Mouse (Mus musculus) urinary bladder, postnatal 36 days (tissue): Measurements from ENCODE around the gene Gm20388.

ENCODE experiments used
- DNase-seq, 2 experiments: peaks; one replicate each; pipeline ENCODE4 v3.0.0; 2022; ENCODE audit warnings: low spot score in 2 of 2, mixed read lengths in 1 of 2

Gene Gm20388

GRCm38 (mm10) chr8:122845662-122846061 is 2935.0 kb downstream of the Gm20388 start:
- DNase-seq: peak in 1 of 2 experiments; percentile 52

DNA sequence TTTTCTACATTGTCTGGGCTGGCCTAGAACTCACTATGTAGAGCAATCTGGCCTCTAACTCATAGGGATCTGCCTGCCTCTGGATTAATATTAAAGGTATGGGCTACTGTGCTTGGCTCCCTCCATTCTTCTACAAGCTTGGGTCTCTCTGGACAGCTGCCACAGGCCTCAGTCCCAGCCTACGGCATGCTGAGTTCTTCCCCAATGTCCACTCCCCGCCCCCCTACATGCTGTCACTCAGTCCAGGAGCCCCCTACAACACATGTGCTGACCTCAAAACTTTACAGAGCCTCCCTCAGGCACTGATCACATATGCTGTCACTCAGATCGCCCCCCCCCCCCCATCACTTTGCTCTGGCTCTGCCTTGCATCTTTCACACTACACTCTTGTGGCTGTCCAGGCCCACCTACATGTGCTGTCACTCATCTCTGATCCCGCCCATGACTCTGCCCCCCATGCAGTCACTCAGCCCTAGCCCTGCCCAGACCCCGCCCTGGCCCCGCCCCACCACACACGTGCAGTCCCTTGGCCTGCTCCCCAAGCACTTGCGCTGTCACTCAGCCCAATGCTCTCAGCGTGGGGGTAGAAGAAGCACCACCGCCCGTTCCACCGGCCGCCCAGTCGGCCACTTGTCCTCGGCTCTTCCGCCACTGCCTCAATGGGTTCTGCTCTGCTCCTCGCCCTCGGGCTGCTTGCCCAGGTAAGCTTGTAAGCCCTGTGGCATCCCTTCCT is 2937.4 kb downstream of the Gm20388 start, which contains the start of gene Cdh15:
Gene Cdh15 (plus strand): TSS at position 138 of the 733 bp plus-strand sequence.
- no peak for DNase-seq

GRCm38 (mm10) chr8:122849152-122849910 is 2938.7 kb downstream of the Gm20388 start:
- DNase-seq: no peak

GRCm38 (mm10) chr8:122850641-122851240 is 2940.1 kb downstream of the Gm20388 start:
- no peak for DNase-seq

- DNase-seq: no peak
Measured at GRCm38 (mm10) chr8:122851692-122852545, 2941.3 kb downstream of the Gm20388 start.

- DNase-seq: no peak
Measured at GRCm38 (mm10) chr8:122852546-122852905, 2941.9 kb downstream of the Gm20388 start.

DNA sequence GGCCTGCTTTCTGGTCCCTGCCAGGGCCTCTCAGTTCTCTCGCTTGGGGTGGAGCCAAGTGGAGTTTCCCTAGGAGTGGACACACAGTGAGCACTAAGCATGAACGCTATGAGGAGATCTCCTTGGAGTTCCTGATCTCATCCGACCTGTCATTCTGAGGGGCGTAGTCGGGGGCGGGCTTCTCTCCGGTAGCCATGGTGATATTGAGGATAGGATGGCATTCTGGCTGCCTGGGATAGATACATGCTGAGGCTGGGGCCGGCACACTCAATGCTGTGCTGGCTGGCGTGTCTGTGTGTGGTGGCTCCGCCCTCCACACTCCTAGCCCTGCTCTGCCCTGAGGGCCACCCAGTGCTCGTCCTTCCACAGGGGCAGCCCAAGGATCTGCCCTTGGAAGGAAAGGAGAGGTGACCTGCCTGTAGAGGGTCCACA is 2942.7 kb downstream of the Gm20388 start:
- DNase-seq: no peak

- DNase-seq: no peak
Measured at GRCm38 (mm10) chr8:122854388-122854787, 2943.7 kb downstream of the Gm20388 start.

DNA sequence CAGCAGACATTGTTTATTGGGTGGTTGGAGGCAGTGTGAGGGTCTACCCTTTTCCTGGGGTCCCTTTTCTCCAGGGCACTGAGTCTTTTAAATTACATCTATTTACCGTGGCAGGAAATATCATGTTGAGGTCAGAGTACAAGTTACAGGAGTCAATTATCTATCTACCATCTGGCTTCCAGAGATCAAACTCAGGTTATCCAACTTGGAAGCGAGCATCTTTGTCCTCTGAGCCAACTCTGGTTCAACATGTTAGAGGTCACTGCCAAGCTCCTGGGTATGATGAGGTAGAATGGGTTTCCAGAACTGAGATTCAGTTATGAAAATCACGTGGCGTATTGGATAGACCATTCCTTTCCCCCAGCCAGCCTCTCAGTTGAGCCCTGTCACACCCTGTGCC is 2944.5 kb downstream of the Gm20388 start:
- no peak for DNase-seq

GRCm38 (mm10) chr8:122856288-122856687 is 2945.6 kb downstream of the Gm20388 start:
- no peak for DNase-seq

DNA sequence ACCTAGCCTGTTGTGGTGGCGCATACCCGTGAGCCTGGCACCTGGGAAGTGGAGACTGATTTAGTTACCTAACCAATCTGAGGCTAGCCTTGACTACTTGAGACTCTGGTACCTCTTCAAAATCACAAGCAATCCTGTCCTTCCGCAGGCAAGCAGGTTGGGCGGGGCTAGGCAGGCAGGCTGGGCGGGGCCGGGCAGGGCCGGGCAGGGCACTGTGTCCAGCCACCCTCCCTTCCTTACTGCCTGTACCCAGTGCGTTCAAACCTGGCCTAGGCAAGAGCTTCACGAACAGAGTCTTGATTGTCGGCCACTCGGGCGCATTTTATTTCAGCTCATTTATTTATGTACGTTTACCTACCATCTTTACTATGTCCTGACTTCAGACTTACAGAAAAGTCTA is 2949.2 kb downstream of the Gm20388 start:
- DNase-seq: no peak

DNA sequence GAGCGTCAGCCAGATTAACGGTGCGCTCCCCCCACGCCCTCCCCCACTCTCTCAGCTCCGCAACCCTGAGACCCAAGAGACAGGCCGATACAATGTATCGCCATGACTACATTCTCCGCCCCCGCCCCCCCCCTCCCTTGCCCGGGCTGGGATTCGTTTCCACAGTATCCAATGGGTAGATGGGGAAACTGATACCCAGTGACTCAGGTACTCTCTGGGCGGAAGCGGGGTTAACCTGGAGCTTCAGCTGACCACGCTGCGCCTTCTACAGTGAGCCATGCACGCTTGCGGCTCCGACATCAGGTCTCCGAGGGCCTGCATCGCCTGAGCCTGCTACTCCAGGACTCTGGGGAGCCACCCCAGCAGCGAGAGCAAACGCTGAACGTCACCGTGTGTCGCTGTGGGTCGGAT is 2954.1 kb downstream of the Gm20388 start:
- DNase-seq: no peak

GRCm38 (mm10) chr8:122865441-122865840 is 2954.8 kb downstream of the Gm20388 start:
- DNase-seq: no peak

GRCm38 (mm10) chr8:122866231-122866630 is 2955.6 kb downstream of the Gm20388 start:
- DNase-seq: no peak

DNA sequence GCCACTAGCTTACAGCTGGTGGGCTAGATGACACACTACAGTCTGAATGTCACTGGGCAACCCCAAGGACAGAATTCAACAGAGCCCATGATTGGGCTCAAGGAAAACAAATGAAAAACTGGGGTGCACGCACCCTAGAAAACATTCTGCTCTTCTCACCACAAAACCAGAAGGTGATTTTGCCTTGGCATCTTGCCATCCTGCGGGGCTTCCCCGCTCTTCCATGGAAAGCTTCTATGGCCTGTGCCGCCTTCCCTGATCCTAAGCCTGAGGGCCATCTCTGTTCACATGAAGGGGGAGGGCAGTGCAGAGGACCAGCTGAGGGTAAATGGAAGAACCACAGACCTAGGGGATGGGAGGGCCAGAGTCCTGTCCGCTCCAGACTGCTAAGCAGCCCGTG is 2957.3 kb downstream of the Gm20388 start:
- no peak for DNase-seq

DNA sequence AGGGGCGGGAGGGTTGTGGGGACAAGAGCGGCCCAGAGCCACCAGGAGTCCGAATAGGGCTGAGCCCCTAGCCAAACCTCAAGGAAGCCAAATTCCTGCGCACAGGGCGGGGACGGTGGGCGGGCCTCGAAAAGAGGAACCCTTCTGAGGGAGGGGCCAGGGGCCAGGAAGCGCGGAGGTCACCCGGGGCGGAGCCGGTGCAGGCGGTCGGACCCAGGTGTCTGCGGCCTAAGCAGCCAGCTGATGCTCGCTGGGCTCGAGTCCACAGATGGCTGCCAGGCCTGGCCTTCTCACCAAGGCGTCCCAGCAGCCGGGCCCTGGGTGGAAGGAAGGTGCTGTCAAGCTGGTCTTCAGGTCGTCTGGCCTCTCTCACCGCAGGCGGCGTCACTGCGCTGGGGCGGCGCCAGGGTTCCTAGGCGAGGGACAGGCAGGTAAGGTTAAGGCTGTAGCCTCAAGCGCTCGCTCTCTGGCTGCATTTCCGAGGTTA is 2959.8 kb downstream of the Gm20388 start:
- peak; percentile 13 to 42 for DNase-seq

- no peak for DNase-seq
Measured at GRCm38 (mm10) chr8:122871663-122872062, 2961.0 kb downstream of the Gm20388 start.

GRCm38 (mm10) chr8:122873171-122873570 is 2962.5 kb downstream of the Gm20388 start:
- DNase-seq: no peak

GRCm38 (mm10) chr8:122875186-122875585 is 2964.5 kb downstream of the Gm20388 start:
- no peak for DNase-seq

DNA sequence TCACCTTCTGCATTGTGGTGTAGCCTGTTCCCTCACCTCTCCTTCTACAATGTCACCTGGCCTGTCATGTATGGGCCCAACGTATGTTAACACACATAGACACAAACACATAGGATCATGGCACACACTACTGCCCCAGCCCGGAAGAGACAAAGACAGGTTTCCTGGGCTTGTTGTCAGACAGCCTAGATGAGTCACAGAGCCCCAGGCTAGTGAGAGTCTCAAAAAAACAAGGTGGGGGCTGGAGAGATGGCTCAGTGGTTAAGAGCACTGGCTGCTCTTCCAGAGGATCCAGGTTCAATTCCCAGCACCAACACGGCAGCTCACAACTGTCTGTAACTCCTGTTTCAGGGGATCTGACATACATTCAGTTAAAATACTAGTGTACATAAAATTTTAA is 2967.6 kb downstream of the Gm20388 start:
- DNase-seq: no peak

- no peak for DNase-seq
Measured at GRCm38 (mm10) chr8:122880302-122880701, 2969.7 kb downstream of the Gm20388 start.
